Comparison of ENCODE assay signal across 16 mouse cellular contexts in genomic region chr14:75334321-75334720, GRCm38 (mm10).
"Had no signal": no experiment of that assay in that cellular context is flagged by ENCODE, and none has a peak within 500 bp of the region (broad histone marks: within the 10 kb centered on the region; RNA-seq: fewer than 3 reads in every experiment).

No protein-coding gene starts in this region.

- ATAC-seq: midbrain, embryonic 13.5 days had no signal

- DNase-seq: kidney, postnatal 14 days; lung, postnatal 14 days; right cerebral cortex, postnatal 4 days; spleen, adult 18-20 months; thymus, adult 2 months; thymus, postnatal 25 days had no signal

- H3K4me1 ChIP-seq: kidney, embryonic 15.5 days; limb, embryonic 10.5 days; lung, embryonic 15.5 days; midbrain, embryonic 13.5 days; neural tube, embryonic 15.5 days; stomach, embryonic 15.5 days had no signal

- H3K4me3 ChIP-seq: kidney, embryonic 15.5 days; left cerebral cortex, adult 2 months; limb, embryonic 10.5 days; lung, embryonic 15.5 days; midbrain, embryonic 13.5 days; myocyte; neural tube, embryonic 15.5 days; stomach, embryonic 15.5 days had no signal

- H3K4me2 ChIP-seq: kidney, embryonic 15.5 days; liver, embryonic 11.5 days; lung, embryonic 15.5 days; midbrain, embryonic 13.5 days; neural tube, embryonic 15.5 days; stomach, embryonic 15.5 days had no signal

- H3K27ac ChIP-seq: kidney, embryonic 15.5 days; left cerebral cortex, adult 2 months; limb, embryonic 10.5 days; lung, embryonic 15.5 days; macrophage; midbrain, embryonic 13.5 days; neural tube, embryonic 15.5 days; stomach, embryonic 15.5 days had no signal

- H3K9ac ChIP-seq: kidney, embryonic 15.5 days; lung, embryonic 15.5 days; midbrain, embryonic 13.5 days; neural tube, embryonic 15.5 days; stomach, embryonic 15.5 days had no signal

- H3K27me3 ChIP-seq: kidney, embryonic 15.5 days; lung, embryonic 15.5 days; midbrain, embryonic 13.5 days; neural tube, embryonic 15.5 days; stomach, embryonic 15.5 days had no signal

- H3K9me3 ChIP-seq: kidney, embryonic 15.5 days; limb, embryonic 10.5 days; lung, embryonic 15.5 days; midbrain, embryonic 13.5 days; neural tube, embryonic 15.5 days; stomach, embryonic 15.5 days had no signal
